ENCODE assay signal across 18 mouse cellular contexts in genomic region chr3:68372925-68373324, GRCm38 (mm10).
"Had no signal": no experiment of that assay in that cellular context is flagged by ENCODE, and none has a peak within 500 bp of the region (broad histone marks: within the 10 kb centered on the region; RNA-seq: fewer than 3 reads in every experiment).

No protein-coding gene starts in this region.

- H3K9ac ChIP-seq: kidney, embryonic 15.5 days; liver, embryonic 13.5 days; midbrain, embryonic 12.5 days; midbrain, embryonic 15.5 days; neural tube, embryonic 12.5 days; neural tube, embryonic 15.5 days had no signal

- DNase-seq: kidney, adult 2 months; kidney, postnatal 14 days; kidney, postnatal 4 days; liver, embryonic 13.5 days; right cerebral cortex, adult 18-20 months; right cerebral cortex, postnatal 14 days; right cerebral cortex, postnatal 4 days; thymus, adult 2 months; thymus, postnatal 14 days; thymus, postnatal 4 days had no signal

- ATAC-seq: intestine, postnatal 0 days; midbrain, embryonic 15.5 days had no signal

- H3K9me3 ChIP-seq: kidney, embryonic 15.5 days; liver, embryonic 13.5 days; midbrain, embryonic 12.5 days; midbrain, embryonic 15.5 days; neural tube, embryonic 12.5 days; neural tube, embryonic 15.5 days had no signal

- H3K27ac ChIP-seq: kidney, embryonic 15.5 days; liver, embryonic 13.5 days; macrophage; midbrain, embryonic 12.5 days; midbrain, embryonic 15.5 days; neural tube, embryonic 12.5 days; neural tube, embryonic 15.5 days; stomach, postnatal 0 days had no signal

- H3K27me3 ChIP-seq: kidney, embryonic 15.5 days; liver, embryonic 13.5 days; midbrain, embryonic 12.5 days; midbrain, embryonic 15.5 days; neural tube, embryonic 12.5 days; neural tube, embryonic 15.5 days had no signal

- H3K4me2 ChIP-seq: kidney, embryonic 15.5 days; liver, embryonic 13.5 days; midbrain, embryonic 12.5 days; midbrain, embryonic 15.5 days; neural tube, embryonic 12.5 days; neural tube, embryonic 15.5 days had no signal

- H3K4me3 ChIP-seq: kidney, embryonic 15.5 days; liver, embryonic 13.5 days; midbrain, embryonic 12.5 days; midbrain, embryonic 15.5 days; neural tube, embryonic 12.5 days; neural tube, embryonic 15.5 days had no signal

- H3K36me3 ChIP-seq: kidney, embryonic 15.5 days; liver, embryonic 13.5 days; midbrain, embryonic 12.5 days; midbrain, embryonic 15.5 days; neural tube, embryonic 12.5 days; neural tube, embryonic 15.5 days had no signal

- H3K4me1 ChIP-seq: liver, embryonic 13.5 days; midbrain, embryonic 15.5 days; neural tube, embryonic 12.5 days had no signal
